Mouse (Mus musculus) MEL (cell line): ENCODE measurements around the gene Tmem220.

Experiments used
- CTCF ChIP-seq, 3 experiments: IDR thresholded peaks in 2 of 3; conservative IDR thresholded peaks in 1 of 3; 2 replicates each; pipeline ENCODE4 v1.5.1; 2011 to 2012; ENCODE audit warnings: low read length in 3 of 3, low read depth in 2 of 3, mild to moderate bottlenecking in 2 of 3, improper control_type of control experiment in 1 of 3, inconsistent platforms in 1 of 3, mixed read lengths in 1 of 3, moderate library complexity in 1 of 3; ENCODE audit not compliant: control insufficient read depth in 1 of 3, insufficient read depth in 1 of 3, poor library complexity in 1 of 3, severe bottlenecking in 1 of 3
- E2F4 ChIP-seq: IDR thresholded peaks from 2 replicates; pipeline ENCODE4 v1.6.1; 2011; ENCODE audit warnings: low read depth, low read length, improper control_type of control experiment, borderline replicate concordance
- HCFC1 ChIP-seq: IDR thresholded peaks from 2 replicates; pipeline ENCODE4 v1.6.1; 2012; ENCODE audit warnings: low read depth, mild to moderate bottlenecking, inconsistent platforms, low read length, improper control_type of control experiment, moderate library complexity
- MAFK ChIP-seq: IDR thresholded peaks from 2 replicates; pipeline ENCODE4 v1.6.1; 2011; ENCODE audit warnings: low read depth, mild to moderate bottlenecking, low read length, improper control_type of control experiment, borderline replicate concordance
- POLR2A ChIP-seq, 2 experiments: IDR thresholded peaks; 2 replicates each; pipeline ENCODE4 v1.6.1; 2011 to 2012; ENCODE audit warnings: low read length in 2 of 2, mild to moderate bottlenecking in 2 of 2, control low read depth in 1 of 2, improper control_type of control experiment in 1 of 2, low read depth in 1 of 2, moderate library complexity in 1 of 2; ENCODE audit not compliant: control insufficient read depth in 1 of 2, insufficient read depth in 1 of 2, poor library complexity in 1 of 2
- USF2 ChIP-seq, 2 experiments: IDR thresholded peaks; 2 replicates each; pipeline ENCODE4 v1.6.1; 2011 to 2012; ENCODE audit warnings: improper control_type of control experiment in 2 of 2, low read length in 2 of 2, borderline replicate concordance in 1 of 2, inconsistent platforms in 1 of 2, low read depth in 1 of 2, mild to moderate bottlenecking in 1 of 2; ENCODE audit not compliant: insufficient read depth in 1 of 2
- ZMIZ1 ChIP-seq: IDR thresholded peaks from 2 replicates; pipeline ENCODE4 v1.6.1; 2012; ENCODE audit warnings: low read depth, mild to moderate bottlenecking, inconsistent platforms, low read length, improper control_type of control experiment, moderate library complexity

DNA sequence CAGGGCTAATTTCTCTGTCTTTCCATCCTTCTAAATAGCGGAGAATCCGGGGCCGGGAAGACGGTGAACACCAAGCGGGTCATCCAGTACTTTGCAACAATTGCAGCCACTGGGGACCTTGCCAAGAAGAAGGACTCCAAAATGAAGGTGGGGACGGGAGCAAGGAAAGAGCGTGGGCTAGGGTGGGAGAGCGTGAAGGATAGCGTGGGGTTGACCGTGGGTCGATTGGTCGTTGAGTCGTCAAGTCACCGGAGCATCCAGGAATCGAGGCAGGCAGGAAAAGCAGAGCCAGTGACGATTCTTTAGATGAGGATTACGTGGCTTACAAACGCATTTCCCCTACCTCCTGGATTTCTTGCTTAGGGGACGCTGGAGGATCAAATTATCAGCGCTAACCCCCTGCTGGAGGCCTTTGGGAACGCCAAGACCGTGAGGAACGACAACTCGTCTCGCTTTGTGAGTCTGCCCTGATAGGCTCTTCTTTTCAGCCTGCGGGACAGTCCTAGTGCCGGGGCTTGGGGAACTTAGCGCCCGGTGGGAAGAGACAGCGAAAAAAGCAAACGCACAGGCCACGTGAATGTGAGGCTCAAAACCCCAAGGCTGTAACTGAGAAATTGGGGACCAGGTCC lies 58.9 kb downstream of the Tmem220 start:
- TF ChIP-seq USF2 (IDR thresholded peaks at IDR 0.05; ENCODE audit: borderline replicate concordance in 1 of 2, insufficient read depth in 1 of 2, low read depth in 1 of 2, low read length in 2 of 2) (no peak), CTCF (IDR thresholded peaks at IDR 0.05 in 2 of 3, conservative IDR thresholded peaks at IDR 0.05 in 1 of 3; ENCODE audit: control insufficient read depth in 1 of 3, insufficient read depth in 1 of 3, low read depth in 2 of 3, low read length in 3 of 3, poor library complexity in 1 of 3, severe bottlenecking in 1 of 3) (no peak; a peak in 1 of 6 replicates), E2F4 (no peak), POLR2A (IDR thresholded peaks at IDR 0.05; ENCODE audit: control insufficient read depth in 1 of 2, insufficient read depth in 1 of 2, low read depth in 1 of 2, low read length in 2 of 2, poor library complexity in 1 of 2) (no peak), MAFK (no peak), HCFC1 (no peak), ZMIZ1 (no peak)
